Mouse (Mus musculus) frontal cortex, adult (tissue): ENCODE data around the gene Olfr816.
"Not testable (repeated sequence)": the region's sequence is repeated elsewhere in the genome, so short reads cannot be mapped to it uniquely, and the experiment has no call there.

ENCODE experiments used
- ATAC-seq: cut with Nextera tagmentation; 2 replicates; pipeline ENCODE4 v1.9.2; 2017; ENCODE audit warnings: mild to moderate bottlenecking, moderate library complexity, mixed read lengths; ENCODE audit not compliant: low TSS enrichment

The Olfr816 gene

GRCm38 (mm10) chr10:129915497-129915896, at the start of gene Olfr816:
Gene Olfr816 (minus strand): TSS chr10:129915597.
- no peak for ATAC-seq

GRCm38 (mm10) chr10:129949000-129949399, 33.6 kb upstream of the Olfr816 start, which contains the start of gene Olfr818:
Gene Olfr818 (minus strand): TSS chr10:129949100.
- ATAC-seq = no peak

- ATAC-seq = not testable (repeated sequence)
Observed at GRCm38 (mm10) chr10:129905767-129906166, 9.6 kb downstream of the Olfr816 start, which contains the start of gene Olfr815. Gene Olfr815 (minus strand): TSS chr10:129905867.

- ATAC-seq = no peak
Observed at GRCm38 (mm10) chr10:129885934-129886333, 29.5 kb downstream of the Olfr816 start.

DNA sequence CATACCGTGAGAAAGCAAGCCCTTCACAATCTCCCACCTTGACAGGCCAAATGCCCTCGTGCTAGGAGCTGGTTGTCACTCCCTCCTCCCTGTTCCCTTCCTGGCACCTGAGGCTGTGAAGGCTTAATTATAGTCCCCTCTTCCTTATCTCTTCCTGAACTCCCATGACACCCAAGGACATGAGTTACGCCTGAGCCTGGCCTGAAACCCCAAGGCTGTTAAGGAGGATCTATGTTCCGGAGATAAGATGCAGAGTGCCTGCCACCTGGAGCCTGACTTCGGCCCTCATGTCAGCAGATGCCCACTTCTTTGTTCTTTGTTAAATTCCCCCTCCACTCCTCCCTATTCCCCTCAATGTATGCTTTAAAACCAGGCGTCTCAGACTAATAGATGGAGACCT, 29.9 kb downstream of the Olfr816 start:
- ATAC-seq = not testable (repeated sequence)

GRCm38 (mm10) chr10:129879751-129880150, 35.6 kb downstream of the Olfr816 start, which contains the start of gene Olfr814:
Gene Olfr814 (minus strand): TSS chr10:129879851.
- not testable (repeated sequence) for ATAC-seq
